Mouse (Mus musculus) intestine, postnatal 0 days (tissue): ENCODE data around the gene Ube2q1. TPM values are rescaled to one million over a fixed set of nuclear protein-coding genes. Genes with fewer than 3 reads are reported as not detected.
A peak's percentile ranks its signal among the peaks of the same experiment; 100 is the strongest.

ENCODE experiments used
- ATAC-seq: fragments of 200-750 bp; cut with Nextera tagmentation; 2 replicates; pipeline ENCODE4 v1.8.0; 2017; ENCODE audit warnings: mild to moderate bottlenecking, moderate TSS enrichment, moderate library complexity
- H3K27ac ChIP-seq: fragments of 300-500 bp; sonication (generic); 2 replicates; pipeline ENCODE4 v1.5.1; 2014; ENCODE audit warnings: mild to moderate bottlenecking, low read depth, low read length, moderate library complexity
- H3K27me3 ChIP-seq: fragments of 300-500 bp; sonication (generic); replicated peaks from 2 replicates; pipeline ENCODE4 v1.6.1; 2014; ENCODE audit warnings: low read length, mixed read lengths; ENCODE audit not compliant: control insufficient read depth, insufficient read depth
- H3K36me3 ChIP-seq: fragments of 300-500 bp; sonication (generic); 2 replicates; pipeline ENCODE4 v1.6.1; 2014; ENCODE audit warnings: mild to moderate bottlenecking, moderate library complexity; ENCODE audit not compliant: control insufficient read depth, insufficient read depth
- H3K4me1 ChIP-seq: fragments of 300-500 bp; sonication (generic); replicated peaks from 2 replicates; pipeline ENCODE4 v1.6.1; 2014; ENCODE audit warnings: antibody characterized with exemption, low read length, mixed read lengths; ENCODE audit not compliant: control insufficient read depth, insufficient read depth
- H3K4me2 ChIP-seq: fragments of 300-500 bp; sonication (generic); replicated peaks from 2 replicates; pipeline ENCODE4 v1.6.1; 2014; ENCODE audit warnings: low read depth, mild to moderate bottlenecking, moderate library complexity
- H3K4me3 ChIP-seq: fragments of 300-500 bp; sonication (generic); 2 replicates; pipeline ENCODE4 v1.5.1; 2014; ENCODE audit warnings: low read depth, low read length
- H3K9ac ChIP-seq: fragments of 300-500 bp; sonication (generic); 2 replicates; pipeline ENCODE4 v1.6.1; 2014; ENCODE audit warnings: mild to moderate bottlenecking, low read depth, low read length
- H3K9me3 ChIP-seq: fragments of 300-500 bp; sonication (generic); 2 replicates; pipeline ENCODE4 v1.6.1; 2016; ENCODE audit warnings: mixed run types; ENCODE audit not compliant: control insufficient read depth
- CTCF ChIP-seq: sonication (generic); IDR thresholded peaks from 2 replicates; pipeline ENCODE4 v1.5.1; 2016; ENCODE audit warnings: low read depth, mild to moderate bottlenecking, control low read depth, antibody characterized with exemption, moderate library complexity
- WGBS: fragments of 180-500 bp; shearing (Covaris S2); extraction: QIAGEN DNeasy Blood & Tissue Kit; methylation state at CpG from one replicate; pipeline ENCODE4 v1.1.7; 2014; 5-methylcytosine and 5-hydroxymethylcytosine counted together
- polyA plus RNA-seq: library from polyadenylated mRNA; unstranded; fragments of >200 nt; fragmentation: Nextera tagmentation; extraction: Ambion mirVana; gene quantifications from 2 replicates; pipeline ENCODE4 v1.2.1, GENCODE M21; 2015

Ube2q1 gene
- polyA plus RNA-seq, 1 experiment from 2014 or later: 22.1 TPM

DNA sequence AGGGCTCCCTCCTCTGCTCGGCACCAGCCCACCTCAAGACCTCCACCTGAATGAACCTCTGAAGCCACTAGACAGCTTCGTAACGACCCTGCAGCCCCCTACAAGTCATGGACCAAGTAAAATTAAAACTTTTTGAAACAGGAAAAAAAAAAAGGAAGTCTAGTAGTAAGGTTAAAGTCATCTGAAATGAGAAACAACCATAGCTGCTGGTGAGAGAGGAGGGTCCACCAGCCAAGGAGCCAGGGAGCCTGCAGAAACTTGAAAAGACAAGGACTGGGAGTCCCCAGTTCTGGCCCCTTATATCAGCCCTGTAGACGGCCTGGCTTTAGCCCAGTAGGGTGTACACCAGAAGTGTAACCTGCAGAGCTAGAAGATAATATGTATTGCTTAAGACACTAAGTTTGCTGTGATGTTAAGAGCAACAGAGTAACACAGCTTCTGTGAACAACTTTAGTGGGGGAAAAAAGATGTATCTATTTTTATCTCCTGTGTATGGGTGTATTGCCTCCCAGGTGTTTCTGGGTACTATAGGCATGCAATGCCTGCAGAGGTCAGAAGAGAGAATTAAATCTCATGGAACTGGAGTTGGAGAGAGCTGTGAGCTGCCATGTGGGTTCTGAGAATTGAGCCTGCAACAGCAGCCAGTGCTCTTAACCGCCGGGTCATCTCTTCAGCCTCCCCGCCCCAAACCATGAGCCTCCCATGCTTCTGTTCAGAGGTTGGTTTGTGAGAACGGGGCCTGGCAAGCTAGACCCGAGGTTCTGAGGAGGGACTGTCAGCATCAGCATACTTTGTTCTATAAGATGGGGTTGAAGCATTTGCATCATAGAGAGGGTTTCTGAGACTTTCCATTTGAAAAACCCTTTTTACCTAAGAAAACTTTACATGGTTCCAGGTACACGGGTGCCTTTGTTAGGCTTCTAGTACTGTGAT is 48.4 kb downstream of the Ube2q1 start:
- no peak for TF ChIP-seq CTCF
- H3K4me3 ChIP-seq: no peak overlapping the region
- H3K27me3 ChIP-seq: 0 out of 2 replicates have a peak, but pooled peaks cover 4% of the 10 kb centered on the region
- WGBS: 71% methylated on average over 10 of the region's 10 CpGs
- ATAC-seq: no peak
- no peaks in the 10 kb centered on the region for H3K4me1 ChIP-seq
- no peaks in the 10 kb centered on the region for H3K9me3 ChIP-seq
- no peak overlapping the region for H3K4me2 ChIP-seq
- H3K9ac ChIP-seq: no peak overlapping the region
- no peak overlapping the region for H3K27ac ChIP-seq
- no peaks in the 10 kb centered on the region for H3K36me3 ChIP-seq

DNA sequence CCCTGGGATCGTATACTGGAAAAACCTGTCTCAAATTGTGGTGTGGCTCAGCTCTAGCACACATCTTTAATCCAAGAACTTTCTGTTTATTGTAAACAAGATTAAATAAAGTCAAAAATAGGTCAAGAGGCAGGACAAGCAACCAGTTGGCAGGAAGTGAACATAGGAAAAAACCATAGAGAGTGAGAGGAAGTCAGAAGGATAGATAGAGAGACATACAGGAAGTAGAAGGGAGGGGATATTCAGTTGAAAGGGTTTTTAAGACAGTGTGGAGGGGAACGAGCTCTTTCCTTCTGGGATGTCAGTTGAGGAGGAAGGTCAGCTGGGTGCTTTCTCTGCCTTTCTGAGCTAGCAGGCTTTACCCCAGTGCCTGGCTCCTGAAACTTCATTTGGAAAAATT is 50.2 kb downstream of the Ube2q1 start:
- Histone ChIP-seq H3K36me3 (no peaks in the 10 kb centered on the region), H3K27me3 (peaks cover 4% of the 10 kb centered on the region; the same call in 1 of the 2 replicates), H3K4me3 (no peak overlapping the region), H3K9ac (no peak overlapping the region), H3K4me1 (no peaks in the 10 kb centered on the region), H3K4me2 (no peak overlapping the region), H3K27ac (no peak overlapping the region), H3K9me3 (no peaks in the 10 kb centered on the region)
- whole genome bisulfite sequencing: 49% methylated on average over 2 of the region's 2 CpGs
- ATAC-seq: no peak
- TF ChIP-seq CTCF: no peak

DNA sequence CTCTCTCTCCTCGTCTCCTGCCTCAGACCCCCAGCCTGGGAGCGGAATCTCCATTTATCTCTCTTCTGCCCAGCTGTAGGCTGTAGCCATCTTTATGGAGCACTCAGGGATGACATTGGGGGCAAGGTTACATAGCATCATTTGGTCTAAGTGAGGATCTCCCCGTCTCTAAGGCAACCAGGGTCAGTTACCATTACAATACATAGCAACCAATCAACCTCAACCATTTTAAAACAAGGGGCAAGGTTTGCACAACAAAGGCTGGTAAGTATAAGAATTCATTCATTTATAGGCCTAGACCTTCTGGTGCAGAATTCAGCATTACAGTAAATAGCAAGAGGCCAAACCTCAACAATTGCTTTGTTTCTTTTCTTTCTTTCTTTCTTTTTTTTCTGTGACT is 52.9 kb downstream of the Ube2q1 start:
- TF ChIP-seq CTCF: no peak
- 82% methylated on average over 3 of the region's 3 CpGs for WGBS
- H3K4me1 ChIP-seq: no peaks in the 10 kb centered on the region
- H3K27ac ChIP-seq: no peak overlapping the region
- H3K27me3 ChIP-seq: peaks cover 22% of the 10 kb centered on the region
- no peak overlapping the region for H3K4me2 ChIP-seq
- no peak overlapping the region for H3K9ac ChIP-seq
- H3K4me3 ChIP-seq: no peak overlapping the region
- ATAC-seq: no peak
- H3K36me3 ChIP-seq: no peaks in the 10 kb centered on the region
- H3K9me3 ChIP-seq: no peaks in the 10 kb centered on the region

DNA sequence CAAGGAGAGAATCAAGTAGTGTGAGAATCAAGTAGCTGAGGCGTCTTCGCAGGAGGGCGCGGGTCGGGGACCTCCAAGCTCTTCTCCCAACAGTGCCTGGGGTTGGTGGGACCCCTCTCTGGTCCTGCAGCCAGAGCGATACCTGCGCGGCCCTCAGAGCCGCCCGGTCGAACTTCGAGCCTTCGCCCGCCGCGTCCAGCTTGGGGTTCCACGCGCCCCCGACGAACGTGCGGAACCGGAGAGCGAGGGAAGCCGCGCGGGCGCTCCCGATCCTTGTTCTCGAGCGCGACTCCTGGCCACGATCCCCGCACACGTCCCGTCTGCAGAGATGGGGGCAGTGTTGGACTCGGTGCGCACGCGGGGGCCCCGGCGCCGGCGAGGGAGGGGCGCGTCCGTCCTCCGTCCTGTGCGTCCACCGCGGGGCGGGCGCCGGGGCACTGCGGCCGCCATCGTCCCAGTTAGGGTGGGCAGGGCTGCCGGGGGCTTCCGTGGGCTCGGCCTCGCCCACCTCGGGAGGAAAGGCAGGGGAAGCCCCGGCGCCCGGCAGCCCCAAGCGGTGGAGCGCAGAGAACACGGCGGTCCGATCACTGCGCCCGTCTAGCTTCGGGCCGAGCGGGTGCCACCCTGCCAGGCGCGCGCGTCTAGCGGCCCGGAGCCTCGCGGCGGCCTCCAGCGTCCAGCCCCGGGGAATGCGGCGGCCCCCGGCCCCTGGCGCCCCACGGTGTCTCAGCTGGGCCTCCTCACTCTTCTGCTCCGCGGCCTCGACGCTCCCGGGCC is 57.6 kb downstream of the Ube2q1 start, which contains the start of gene She:
She (plus strand) TSS at position 556 of the 777 bp plus-strand sequence.
- WGBS: 2% methylated on average over 94 of the region's 96 CpGs
- Histone ChIP-seq H3K9me3 (no peaks in the 10 kb centered on the region), H3K27ac (peak within 1 kb of the TSS; percentile 3; the same call in 1 of the 2 replicates), H3K4me1 (no peaks in the 10 kb centered on the region), H3K4me2 (peak within 1 kb of the TSS; percentile 64), H3K4me3 (peak within 1 kb of the TSS; percentile 46), H3K36me3 (no peaks in the 10 kb centered on the region), H3K9ac (peak within 1 kb of the TSS; percentile 40), H3K27me3 (peaks cover 49% of the 10 kb centered on the region)
- TF ChIP-seq CTCF: no peak
- ATAC-seq: no peak

Other genes with a start within 250 kb of the Ube2q1 start
- 10.3 and 11.0 TPM in 2 replicates for gene Adar, start 58.6 kb upstream of the Ube2q1 start, polyA plus RNA-seq
- 0.95 and 1.0 TPM in 2 replicates for gene Chrnb2, start 9.0 kb upstream of the Ube2q1 start, polyA plus RNA-seq
- gene She, start 57.8 kb downstream of the Ube2q1 start, polyA plus RNA-seq: 1.6 and 1.8 TPM in 2 replicates
- gene Il6ra, start 139.6 kb downstream of the Ube2q1 start, polyA plus RNA-seq: 2.8 and 3.2 TPM in 2 replicates
- 2.4 TPM in 2 replicates for gene Atp8b2, start 189.9 kb downstream of the Ube2q1 start, polyA plus RNA-seq
- gene Hax1, start 225.2 kb downstream of the Ube2q1 start, polyA plus RNA-seq: 64.0 and 65.1 TPM in 2 replicates